Mouse (Mus musculus): ENCODE data around the gene Cyfip1. TPM values are rescaled to one million over a fixed set of nuclear protein-coding genes. Genes with fewer than 3 reads are reported as not detected.

Cyfip1 gene
- polyA plus RNA-seq, 1 experiment from 2014 or later: 54.5 TPM

- WGBS: 80% methylated on average over 5 of the region's 5 CpGs
- Histone ChIP-seq H3K36me3 (ENCODE audit: control insufficient read depth, insufficient read depth, low read length) (peaks cover 36% of the 10 kb centered on the region), H3K9me3 (replicated peaks; ENCODE audit: control insufficient read depth, low read length) (no peaks in the 10 kb centered on the region), H3K4me1 (ENCODE audit: control insufficient read depth, insufficient read depth, low read length) (no peaks in the 10 kb centered on the region), H3K27ac (ENCODE audit: low read depth, low read length) (no peak overlapping the region), H3K4me3 (ENCODE audit: low read depth, low read length) (no peak overlapping the region), H3K9ac (ENCODE audit: low read length) (no peak overlapping the region), H3K4me2 (ENCODE audit: low read length) (no peak overlapping the region), H3K27me3 (replicated peaks; ENCODE audit: control insufficient read depth, insufficient read depth, low read length) (no peaks in the 10 kb centered on the region)
- DNase-seq (ENCODE audit: low spot score): no peak
- no peak for ATAC-seq
Measured at GRCm38 (mm10) chr7:55871476-55871875, 29.9 kb downstream of the Cyfip1 start.

GRCm38 (mm10) chr7:55874703-55875102, 33.2 kb downstream of the Cyfip1 start:
- Histone ChIP-seq H3K4me2 (ENCODE audit: low read length) (no peak overlapping the region), H3K4me3 (ENCODE audit: low read depth, low read length) (no peak overlapping the region), H3K9ac (ENCODE audit: low read length) (no peak overlapping the region), H3K4me1 (ENCODE audit: control insufficient read depth, insufficient read depth, low read length) (no peaks in the 10 kb centered on the region), H3K36me3 (ENCODE audit: control insufficient read depth, insufficient read depth, low read length) (peaks cover 66% of the 10 kb centered on the region), H3K9me3 (replicated peaks; ENCODE audit: control insufficient read depth, low read length) (no peaks in the 10 kb centered on the region), H3K27ac (ENCODE audit: low read depth, low read length) (no peak overlapping the region), H3K27me3 (replicated peaks; ENCODE audit: control insufficient read depth, insufficient read depth, low read length) (no peaks in the 10 kb centered on the region)
- ATAC-seq: no peak
- 90% methylated on average over 7 of the region's 7 CpGs for WGBS
- no peak for DNase-seq (ENCODE audit: low spot score)

- Histone ChIP-seq H3K9me3 (replicated peaks; ENCODE audit: control insufficient read depth, low read length) (no peaks in the 10 kb centered on the region), H3K4me3 (ENCODE audit: low read depth, low read length) (no peak overlapping the region), H3K36me3 (ENCODE audit: control insufficient read depth, insufficient read depth, low read length) (peaks cover 79% of the 10 kb centered on the region), H3K4me2 (ENCODE audit: low read length) (no peak overlapping the region), H3K9ac (ENCODE audit: low read length) (no peak overlapping the region), H3K27me3 (replicated peaks; ENCODE audit: control insufficient read depth, insufficient read depth, low read length) (no peaks in the 10 kb centered on the region), H3K4me1 (ENCODE audit: control insufficient read depth, insufficient read depth, low read length) (no peaks in the 10 kb centered on the region), H3K27ac (ENCODE audit: low read depth, low read length) (no peak overlapping the region)
- WGBS: 91% methylated on average over 10 of the region's 10 CpGs
- no peak for ATAC-seq
- DNase-seq (ENCODE audit: low spot score): no peak
Measured at GRCm38 (mm10) chr7:55877721-55878120, 36.2 kb downstream of the Cyfip1 start.

- Histone ChIP-seq H3K36me3 (ENCODE audit: control insufficient read depth, insufficient read depth, low read length) (peaks cover 57% of the 10 kb centered on the region), H3K4me3 (ENCODE audit: low read depth, low read length) (no peak overlapping the region), H3K27ac (ENCODE audit: low read depth, low read length) (no peak overlapping the region), H3K9ac (ENCODE audit: low read length) (no peak overlapping the region), H3K4me2 (ENCODE audit: low read length) (no peak overlapping the region), H3K4me1 (ENCODE audit: control insufficient read depth, insufficient read depth, low read length) (no peaks in the 10 kb centered on the region), H3K27me3 (replicated peaks; ENCODE audit: control insufficient read depth, insufficient read depth, low read length) (no peaks in the 10 kb centered on the region), H3K9me3 (replicated peaks; ENCODE audit: control insufficient read depth, low read length) (no peaks in the 10 kb centered on the region)
- no peak for DNase-seq (ENCODE audit: low spot score)
- no peak for ATAC-seq
- 92% methylated on average over 9 of the region's 9 CpGs for whole genome bisulfite sequencing
Measured at GRCm38 (mm10) chr7:55880882-55881281, 39.3 kb downstream of the Cyfip1 start.

GRCm38 (mm10) chr7:55888603-55889002, 47.1 kb downstream of the Cyfip1 start:
- H3K4me1 ChIP-seq (ENCODE audit: control insufficient read depth, insufficient read depth, low read length): no peaks in the 10 kb centered on the region
- H3K27me3 ChIP-seq (replicated peaks; ENCODE audit: control insufficient read depth, insufficient read depth, low read length): no peaks in the 10 kb centered on the region
- ATAC-seq (no peak), DNase-seq (ENCODE audit: low spot score) (no peak)
- no peak overlapping the region for H3K4me3 ChIP-seq (ENCODE audit: low read depth, low read length)
- no peaks in the 10 kb centered on the region for H3K9me3 ChIP-seq (replicated peaks; ENCODE audit: control insufficient read depth, low read length)
- no peak overlapping the region for H3K4me2 ChIP-seq (ENCODE audit: low read length)
- H3K36me3 ChIP-seq (ENCODE audit: control insufficient read depth, insufficient read depth, low read length): peaks cover 52% of the 10 kb centered on the region
- H3K27ac ChIP-seq (ENCODE audit: low read depth, low read length): no peak overlapping the region
- 95% methylated on average over 4 of the region's 4 CpGs for WGBS
- H3K9ac ChIP-seq (ENCODE audit: low read length): no peak overlapping the region

- ATAC-seq (no peak), DNase-seq (ENCODE audit: low spot score) (no peak)
- Histone ChIP-seq H3K27me3 (replicated peaks; ENCODE audit: control insufficient read depth, insufficient read depth, low read length) (no peaks in the 10 kb centered on the region), H3K36me3 (ENCODE audit: control insufficient read depth, insufficient read depth, low read length) (peaks cover 57% of the 10 kb centered on the region), H3K4me1 (ENCODE audit: control insufficient read depth, insufficient read depth, low read length) (no peaks in the 10 kb centered on the region), H3K27ac (ENCODE audit: low read depth, low read length) (no peak overlapping the region), H3K9me3 (replicated peaks; ENCODE audit: control insufficient read depth, low read length) (no peaks in the 10 kb centered on the region), H3K9ac (ENCODE audit: low read length) (no peak overlapping the region), H3K4me2 (ENCODE audit: low read length) (no peak overlapping the region), H3K4me3 (ENCODE audit: low read depth, low read length) (no peak overlapping the region)
- WGBS: 93% methylated on average over 4 of the region's 4 CpGs
Measured at GRCm38 (mm10) chr7:55889996-55890395, 48.5 kb downstream of the Cyfip1 start.

GRCm38 (mm10) chr7:55890731-55891130, 49.2 kb downstream of the Cyfip1 start:
- Histone ChIP-seq H3K4me3 (ENCODE audit: low read depth, low read length) (no peak overlapping the region), H3K27ac (ENCODE audit: low read depth, low read length) (no peak overlapping the region), H3K9ac (ENCODE audit: low read length) (no peak overlapping the region), H3K9me3 (replicated peaks; ENCODE audit: control insufficient read depth, low read length) (no peaks in the 10 kb centered on the region), H3K27me3 (replicated peaks; ENCODE audit: control insufficient read depth, insufficient read depth, low read length) (no peaks in the 10 kb centered on the region), H3K4me1 (ENCODE audit: control insufficient read depth, insufficient read depth, low read length) (no peaks in the 10 kb centered on the region), H3K36me3 (ENCODE audit: control insufficient read depth, insufficient read depth, low read length) (peaks cover 60% of the 10 kb centered on the region), H3K4me2 (ENCODE audit: low read length) (no peak overlapping the region)
- ATAC-seq (no peak), DNase-seq (ENCODE audit: low spot score) (no peak)

- ATAC-seq (no peak), DNase-seq (ENCODE audit: low spot score) (no peak)
- Histone ChIP-seq H3K4me1 (ENCODE audit: control insufficient read depth, insufficient read depth, low read length) (no peaks in the 10 kb centered on the region), H3K27me3 (replicated peaks; ENCODE audit: control insufficient read depth, insufficient read depth, low read length) (no peaks in the 10 kb centered on the region), H3K9me3 (replicated peaks; ENCODE audit: control insufficient read depth, low read length) (no peaks in the 10 kb centered on the region), H3K4me3 (ENCODE audit: low read depth, low read length) (no peak overlapping the region), H3K27ac (ENCODE audit: low read depth, low read length) (no peak overlapping the region), H3K4me2 (ENCODE audit: low read length) (no peak overlapping the region), H3K9ac (ENCODE audit: low read length) (no peak overlapping the region), H3K36me3 (ENCODE audit: control insufficient read depth, insufficient read depth, low read length) (peaks cover 66% of the 10 kb centered on the region)
- WGBS: 92% methylated on average over 11 of the region's 11 CpGs
Measured at GRCm38 (mm10) chr7:55891797-55892196, 50.3 kb downstream of the Cyfip1 start.

GRCm38 (mm10) chr7:55903766-55904165, 62.2 kb downstream of the Cyfip1 start:
- WGBS: 89% methylated on average over 5 of the region's 5 CpGs
- Histone ChIP-seq H3K27ac (ENCODE audit: low read depth, low read length) (no peak overlapping the region), H3K9ac (ENCODE audit: low read length) (no peak overlapping the region), H3K9me3 (replicated peaks; ENCODE audit: control insufficient read depth, low read length) (no peaks in the 10 kb centered on the region), H3K4me3 (ENCODE audit: low read depth, low read length) (no peak overlapping the region), H3K27me3 (replicated peaks; ENCODE audit: control insufficient read depth, insufficient read depth, low read length) (no peaks in the 10 kb centered on the region), H3K36me3 (ENCODE audit: control insufficient read depth, insufficient read depth, low read length) (peaks cover 75% of the 10 kb centered on the region), H3K4me1 (ENCODE audit: control insufficient read depth, insufficient read depth, low read length) (no peaks in the 10 kb centered on the region), H3K4me2 (ENCODE audit: low read length) (no peak overlapping the region)
- no peak for ATAC-seq
- no peak for DNase-seq (ENCODE audit: low spot score)
